Mouse (Mus musculus) lung, postnatal 10 days (tissue): ENCODE results near the gene Ahsa1.
"Not testable (repeated sequence)": the region's sequence is repeated elsewhere in the genome, so short reads cannot be mapped to it uniquely, and the experiment has no call there.

Source experiments
- DNase-seq: peaks from one replicate; pipeline ENCODE4 v3.0.0; 2021

Ahsa1 gene

DNA sequence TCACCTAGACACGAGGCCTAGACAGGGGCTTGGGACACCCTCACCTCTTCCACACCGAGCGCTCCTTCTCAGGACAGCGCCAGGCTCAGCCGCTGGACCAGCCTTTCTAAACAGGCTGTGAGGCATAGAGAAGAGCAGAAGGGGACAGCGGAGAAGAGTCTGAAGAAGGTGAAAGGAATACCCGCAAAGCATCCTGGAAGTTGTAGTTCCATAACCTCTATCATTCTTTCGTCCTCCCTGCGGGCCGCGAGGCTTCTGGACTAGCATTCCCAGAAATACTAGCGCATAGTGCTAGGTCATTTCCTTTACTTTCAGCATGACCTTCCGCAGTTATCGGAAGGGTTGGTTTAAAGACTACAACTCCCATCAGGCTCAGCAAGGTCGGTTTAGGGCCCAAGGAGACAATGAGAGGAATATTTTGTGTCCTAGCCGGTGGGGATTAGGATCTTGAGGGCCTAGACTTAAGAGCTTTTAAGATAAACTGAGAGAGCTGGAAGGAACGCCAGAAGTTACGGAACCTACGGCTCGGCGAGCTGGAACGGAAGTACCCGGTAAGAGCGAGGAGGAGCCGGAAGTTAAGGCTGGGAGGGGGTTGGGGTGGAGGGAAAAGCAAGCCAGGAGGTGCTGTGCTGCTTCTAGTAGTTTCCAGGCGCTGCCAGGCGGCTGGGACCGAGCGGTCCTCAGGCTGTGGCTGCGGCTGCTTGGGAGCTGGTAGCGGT, at the start of gene Ahsa1, which contains the start of gene Vipas39:
Ahsa1 (plus strand) TSS at position 372 of the 719 bp plus-strand sequence.
Vipas39 (minus strand) TSS at position 149 of the 719 bp plus-strand sequence.
- peak; percentile 94 for DNase-seq

DNA sequence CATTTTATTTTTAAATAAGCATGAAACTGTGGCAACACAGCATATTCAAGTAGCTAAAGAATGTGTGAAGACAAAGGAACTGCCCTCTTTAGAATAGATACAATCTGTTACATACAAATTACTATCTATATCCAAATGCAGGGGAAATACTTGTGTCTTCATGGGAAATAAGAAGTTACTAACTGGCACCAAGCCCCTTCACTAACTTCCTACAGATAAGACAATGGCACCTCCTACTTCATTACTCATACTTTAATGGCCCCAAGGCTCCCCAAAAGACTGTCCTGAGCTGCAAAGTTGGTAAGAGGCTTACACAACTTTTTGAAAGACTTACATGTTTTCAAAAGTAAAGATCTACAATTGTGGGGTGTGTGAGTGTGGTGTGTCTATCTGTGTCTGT, 48.7 kb upstream of the Ahsa1 start:
- DNase-seq, result no peak

DNA sequence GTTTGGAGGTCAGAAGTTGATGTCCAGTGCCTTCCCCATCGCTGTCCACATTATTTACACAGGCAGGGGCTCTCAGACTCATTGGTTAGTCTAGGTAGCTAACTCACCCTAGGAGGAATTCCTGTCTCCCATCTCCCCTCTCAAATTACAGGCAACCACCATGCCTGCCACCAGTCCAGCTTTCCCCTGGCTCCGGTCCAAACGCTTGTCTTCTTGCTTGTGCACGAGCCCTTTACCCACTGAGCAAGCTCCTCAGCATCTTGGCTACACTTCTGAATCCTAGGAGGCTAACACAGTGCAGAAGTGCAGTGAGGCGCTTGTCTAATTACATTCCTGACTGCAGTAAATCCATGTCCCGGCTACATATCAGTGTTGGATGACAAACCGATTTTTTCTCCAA, 46.9 kb upstream of the Ahsa1 start:
- DNase-seq, result peak; percentile 17

DNA sequence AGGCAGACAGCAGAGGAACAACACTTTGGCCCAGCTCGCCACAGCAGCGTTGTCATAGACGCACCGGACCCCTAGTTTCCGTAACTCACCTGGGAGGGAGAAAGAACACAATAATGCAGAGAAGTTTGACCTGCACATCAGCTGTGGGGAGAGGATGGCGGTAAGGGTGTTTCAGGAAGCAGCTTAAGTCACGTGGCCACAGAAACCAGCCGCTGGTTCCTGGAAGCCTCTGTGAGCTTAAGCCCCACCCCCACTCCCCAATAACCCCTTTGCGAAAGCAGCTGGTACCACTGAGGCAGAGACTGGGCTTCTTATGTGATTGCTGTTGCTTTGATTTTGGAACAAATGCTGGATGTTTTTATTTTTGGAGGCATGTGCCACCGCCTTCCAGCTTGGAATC, 41.3 kb upstream of the Ahsa1 start:
- DNase-seq, result no peak

DNA sequence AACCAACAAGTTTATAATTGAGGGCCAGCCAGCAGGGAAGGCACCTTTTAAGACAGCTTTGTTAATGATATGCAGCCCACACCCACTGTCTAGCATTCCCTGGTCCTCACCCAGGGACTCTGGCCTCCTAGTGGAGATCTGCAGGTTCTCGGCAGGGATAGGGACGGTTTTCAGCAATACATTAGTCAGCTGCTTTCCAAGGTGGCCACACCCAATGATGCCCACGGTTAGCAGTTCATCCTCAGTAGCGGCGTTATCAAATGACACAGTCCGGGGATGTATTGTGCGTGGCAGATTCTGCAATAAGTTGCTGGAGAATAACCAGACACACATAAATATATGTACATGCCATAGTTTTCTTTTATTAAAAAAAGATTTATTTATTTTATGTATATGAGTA, 39.5 kb upstream of the Ahsa1 start:
- no peak for DNase-seq

DNA sequence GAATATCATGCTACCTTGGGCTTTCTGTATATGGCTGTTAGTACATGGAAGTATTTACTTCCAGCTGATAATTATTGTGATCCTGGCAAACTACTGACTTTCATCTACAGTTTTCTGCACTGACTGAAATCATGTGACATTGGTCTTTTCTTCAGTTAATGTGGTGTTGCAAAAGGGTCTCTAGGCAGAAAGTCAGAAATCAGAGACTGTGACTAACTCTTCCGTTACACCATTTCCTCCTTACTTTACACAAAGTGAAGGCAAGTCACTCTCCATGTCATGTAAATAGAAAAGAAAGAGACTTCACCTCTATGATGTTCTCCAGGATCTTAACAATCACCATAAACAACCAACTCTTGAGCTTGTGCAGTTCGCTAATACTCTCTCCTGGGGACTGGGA, 36.6 kb upstream of the Ahsa1 start:
- DNase-seq, result no peak

DNA sequence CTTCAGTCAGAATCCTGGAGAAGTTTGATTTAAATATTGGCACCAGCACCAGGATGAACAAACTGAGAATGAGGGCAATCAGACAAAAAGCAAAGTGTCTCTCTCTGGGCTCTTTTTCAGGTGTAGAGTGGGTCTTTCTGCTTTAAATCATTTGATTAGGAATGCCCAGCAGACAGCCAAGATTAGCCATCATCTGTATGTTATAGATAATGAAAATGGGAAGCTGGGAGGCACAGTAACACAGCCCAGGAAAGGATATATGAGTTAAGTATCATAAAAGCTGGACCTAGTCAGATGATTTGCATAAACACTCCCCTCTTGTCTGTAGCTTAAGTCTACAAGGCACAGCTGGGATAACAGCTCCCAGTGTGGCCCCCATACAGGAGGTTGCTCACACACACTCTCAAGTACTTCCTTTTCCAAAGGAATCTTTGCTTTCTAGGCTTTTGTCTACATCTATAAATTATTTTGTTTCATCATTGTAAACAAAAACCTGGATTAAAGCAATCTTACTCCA, 35.8 kb upstream of the Ahsa1 start:
- no peak for DNase-seq

DNA sequence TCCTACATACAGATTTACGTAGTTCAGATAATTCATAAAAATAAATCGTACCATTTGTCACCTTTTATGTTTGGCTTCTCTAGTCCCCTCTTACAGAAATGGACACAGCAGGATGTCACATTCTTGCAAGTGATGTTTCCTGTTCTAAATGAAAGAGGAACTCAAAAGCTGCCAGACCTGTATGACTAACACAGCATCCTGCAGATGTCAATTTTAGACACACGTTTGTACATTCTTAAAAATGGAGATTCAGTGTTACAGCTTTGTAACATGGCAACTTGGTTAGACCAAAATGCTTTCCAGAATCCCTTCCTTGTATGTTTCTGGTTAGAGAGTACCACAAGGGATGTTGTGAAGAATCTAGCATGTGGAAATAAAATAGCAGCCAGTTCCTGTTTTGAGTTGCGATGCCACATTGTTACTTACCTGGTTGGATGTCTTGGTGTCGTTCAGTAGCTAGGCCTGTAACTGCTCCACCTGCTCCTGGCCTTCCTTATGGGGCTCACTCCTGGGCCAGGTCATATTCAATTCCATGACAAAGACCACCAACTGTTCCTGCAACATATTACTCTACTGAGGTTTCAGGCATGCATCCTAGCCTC, 29.3 kb upstream of the Ahsa1 start:
- no peak for DNase-seq

DNA sequence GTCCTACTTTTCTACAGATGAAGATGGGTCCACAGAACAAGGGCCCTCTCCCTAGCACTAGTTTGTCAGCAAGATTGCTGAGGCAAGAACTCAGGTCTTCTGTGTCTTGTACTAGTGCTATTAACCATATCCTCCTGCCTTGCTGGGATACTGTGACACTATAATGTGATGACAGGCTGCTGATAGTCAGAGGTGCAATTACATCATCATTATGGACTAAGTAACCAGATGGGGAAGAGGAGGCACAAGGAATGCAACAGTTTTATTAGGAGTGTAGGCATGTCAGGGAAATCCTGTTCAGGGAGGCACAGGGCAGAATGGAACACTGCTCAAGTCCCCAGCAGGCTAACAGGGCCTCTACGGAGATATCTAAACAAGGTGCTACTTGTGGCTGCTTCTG, 27.6 kb upstream of the Ahsa1 start, which contains the start of gene Noxred1:
Noxred1 (minus strand) TSS at position 101 of the 400 bp plus-strand sequence.
- DNase-seq, result no peak

DNA sequence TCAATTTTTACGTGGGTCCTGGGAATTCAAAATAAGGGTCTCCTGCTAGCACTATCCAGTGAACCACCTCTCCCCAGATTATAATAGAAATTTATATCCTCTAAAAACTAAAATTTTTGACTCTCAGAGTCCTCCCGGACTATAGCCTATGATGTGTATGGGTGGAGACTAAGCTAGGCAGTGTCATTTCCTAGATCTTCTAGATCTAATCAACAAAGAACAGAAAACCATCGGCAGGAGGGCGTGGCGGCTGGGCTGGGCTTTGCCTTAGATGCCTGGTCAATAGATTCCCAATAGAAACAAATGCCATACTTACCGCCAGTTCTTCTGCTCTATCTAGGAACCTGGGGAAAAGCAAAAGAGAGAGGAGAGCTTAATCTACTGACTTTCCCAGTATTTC, 16.1 kb upstream of the Ahsa1 start:
- no peak for DNase-seq

DNA sequence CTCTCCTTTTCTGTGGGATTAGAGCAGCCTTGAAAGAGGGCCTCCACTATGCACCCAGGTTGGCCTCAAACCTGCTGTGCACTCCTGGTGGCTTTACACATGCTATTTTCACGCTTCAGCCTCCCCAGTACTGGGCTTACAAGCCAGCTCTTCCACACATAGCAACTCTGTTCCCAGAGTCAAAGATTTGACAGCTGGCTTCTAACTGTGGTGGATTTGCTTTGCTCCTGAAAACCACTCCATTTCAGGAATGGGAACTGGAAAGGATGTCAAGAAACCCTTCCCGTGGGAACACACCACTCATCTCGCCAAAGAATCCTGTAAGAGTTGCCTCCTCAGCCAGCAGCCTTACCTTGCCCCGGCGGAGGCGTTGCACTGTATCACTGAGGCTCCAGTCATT, 12.4 kb upstream of the Ahsa1 start:
- no peak for DNase-seq

DNA sequence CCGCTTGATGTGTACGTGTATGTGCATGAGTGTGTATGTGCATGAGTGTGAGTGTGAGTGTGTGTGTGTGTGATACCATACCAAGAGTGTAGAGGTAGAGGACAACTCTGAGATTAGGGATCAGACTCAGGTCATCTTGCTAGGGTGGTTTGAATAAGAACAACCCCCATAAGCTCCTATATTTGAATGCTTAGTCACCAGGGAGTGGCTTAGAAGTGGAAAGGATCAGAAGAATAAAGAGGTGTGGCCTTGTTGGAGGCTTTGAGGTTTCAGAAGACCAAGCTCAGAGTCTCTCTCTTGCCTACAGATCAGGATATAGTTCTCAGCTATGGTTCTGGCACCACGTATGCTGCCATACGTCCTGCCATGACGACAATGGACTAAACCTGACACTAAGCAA, 9.7 kb upstream of the Ahsa1 start:
- DNase-seq, result no peak

DNA sequence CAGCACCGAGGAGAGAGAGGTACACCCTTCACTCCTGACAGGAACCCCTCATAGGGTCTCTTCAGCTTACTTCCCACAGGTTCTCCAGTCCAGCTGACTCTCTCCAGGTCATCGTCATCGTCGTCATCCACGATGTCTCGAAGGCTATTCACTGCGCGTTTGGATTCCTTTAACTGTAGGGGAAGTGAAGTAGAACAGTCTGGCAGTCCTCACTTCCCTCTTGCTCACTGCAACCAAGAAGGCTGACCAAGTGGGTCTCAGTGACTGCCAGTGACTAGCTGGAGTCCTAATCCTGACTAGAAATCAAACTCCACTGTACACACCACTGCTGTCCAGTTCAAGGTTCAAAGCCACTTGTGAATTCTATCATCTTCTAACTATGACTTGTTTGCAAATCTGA, 5.7 kb upstream of the Ahsa1 start:
- no peak for DNase-seq

DNA sequence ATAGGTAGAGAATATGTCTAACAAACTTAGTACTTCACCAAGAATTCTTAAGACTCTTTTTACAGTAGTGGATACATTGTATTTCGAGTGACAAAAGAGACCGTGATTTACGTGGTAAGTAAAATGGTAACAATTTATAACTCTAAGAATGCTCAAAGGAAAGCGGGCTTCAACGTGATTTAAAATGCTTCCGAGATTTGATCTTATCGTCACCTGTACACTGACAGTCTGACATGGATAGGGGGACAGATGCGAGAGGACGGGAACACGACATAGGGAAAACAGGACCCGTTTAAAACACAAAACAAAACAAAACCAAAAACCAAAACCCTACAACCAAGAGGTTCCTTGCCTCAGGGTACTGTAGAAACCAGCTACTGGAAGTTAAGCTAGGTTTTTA, 835 bp upstream of the Ahsa1 start:
- DNase-seq, result no peak

DNA sequence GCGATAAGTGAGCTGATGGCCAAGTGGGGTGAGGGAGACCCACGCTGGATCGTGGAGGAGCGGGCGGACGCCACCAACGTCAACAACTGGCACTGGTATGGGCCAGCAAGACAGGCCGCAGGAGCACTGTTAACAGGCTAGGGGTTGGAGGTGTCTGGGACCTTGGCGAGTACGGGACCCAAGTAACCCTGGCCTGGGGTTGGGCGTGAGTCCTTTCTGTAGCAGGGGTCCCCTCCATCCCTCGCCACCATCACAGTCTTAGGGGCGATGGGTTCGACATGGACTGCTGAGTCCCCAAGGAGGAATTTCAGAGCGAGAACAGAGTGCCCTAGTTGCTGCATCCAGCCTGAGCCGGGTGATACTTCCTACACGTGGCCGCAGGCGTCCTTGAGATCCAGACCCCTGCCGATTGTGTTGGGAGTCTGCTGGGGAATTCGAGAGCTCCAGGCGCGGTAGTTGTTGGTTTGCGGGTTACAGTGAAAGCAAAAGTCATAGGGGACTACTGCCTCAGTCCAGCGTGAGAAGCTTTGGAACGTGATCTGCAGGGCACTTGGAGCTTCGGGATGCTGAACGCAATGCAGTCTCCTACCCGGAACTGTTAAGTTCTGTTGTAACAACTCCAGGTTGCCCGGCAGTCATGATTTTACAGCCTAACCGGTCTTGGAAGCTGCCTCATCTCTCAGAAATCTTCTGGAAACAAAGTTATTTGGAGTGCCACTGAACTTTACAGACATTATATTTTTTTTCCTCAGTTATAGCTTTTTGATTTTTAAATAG, 736 bp downstream of the Ahsa1 start:
- DNase-seq, result peak; percentile 28

DNA sequence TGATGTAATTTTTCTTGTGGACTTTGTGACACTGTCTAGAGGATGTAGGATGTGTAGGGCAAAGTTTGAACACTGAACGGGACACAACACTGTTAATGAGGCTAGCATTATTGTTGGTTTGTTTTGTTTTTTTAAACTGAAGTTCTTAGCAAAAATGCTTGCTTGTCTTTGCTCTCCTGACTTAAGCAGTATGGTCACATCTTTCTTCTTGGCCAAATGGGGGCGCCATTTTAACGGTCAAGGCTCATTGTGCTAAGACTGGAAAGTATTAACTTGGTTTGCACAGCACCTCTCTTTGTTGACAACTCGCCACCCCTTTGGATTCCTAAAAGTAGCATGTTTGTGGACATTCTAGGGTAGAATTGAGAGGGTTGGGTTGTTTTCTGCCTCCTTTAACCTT, 1.4 kb downstream of the Ahsa1 start:
- DNase-seq, result peak; percentile 53

DNA sequence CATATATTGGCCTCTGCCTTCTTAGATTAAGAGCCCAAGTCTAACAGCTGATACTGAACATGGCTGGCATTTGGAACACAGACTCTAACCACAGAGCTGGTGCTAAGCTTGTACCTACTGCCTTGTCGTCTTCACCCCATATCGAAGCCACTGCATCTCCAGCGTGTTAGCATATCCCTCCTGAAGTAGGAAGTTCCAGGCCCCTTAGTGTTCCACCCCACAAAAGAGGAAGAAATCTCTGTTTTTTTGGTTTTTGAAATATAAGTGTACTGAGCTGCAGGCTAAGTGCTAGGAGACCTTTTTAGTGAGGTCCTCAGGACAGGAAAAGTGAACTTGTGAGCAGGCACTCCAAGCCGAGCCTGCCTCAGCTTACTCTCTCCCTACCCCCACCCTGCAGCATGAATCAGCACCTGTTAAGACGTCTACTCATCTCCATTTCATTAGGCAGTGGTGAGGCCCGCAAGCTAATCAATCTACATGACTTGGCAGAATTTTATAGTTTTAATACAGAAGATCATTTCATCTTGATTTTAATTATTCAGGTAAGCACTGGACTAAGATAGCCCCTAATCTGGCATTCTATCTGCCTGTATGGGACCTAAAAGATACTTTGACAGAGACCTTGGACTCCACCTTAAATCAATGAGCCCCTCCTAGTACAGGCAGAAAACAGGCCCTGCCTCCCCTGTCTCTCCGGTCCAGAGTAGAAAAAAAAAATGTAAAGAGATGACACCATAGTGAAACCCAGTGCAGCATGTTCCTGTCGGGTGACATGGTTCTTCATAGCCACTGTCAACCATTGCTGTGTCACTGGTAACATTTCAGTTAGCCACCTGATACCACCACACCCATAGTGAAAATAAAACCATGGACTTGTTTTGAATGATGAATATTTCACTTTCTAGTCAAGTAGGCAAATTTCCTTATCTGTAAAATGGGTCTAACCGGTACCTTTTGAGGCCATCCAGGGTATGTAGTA, 8.9 kb downstream of the Ahsa1 start:
- DNase-seq, result no peak

DNA sequence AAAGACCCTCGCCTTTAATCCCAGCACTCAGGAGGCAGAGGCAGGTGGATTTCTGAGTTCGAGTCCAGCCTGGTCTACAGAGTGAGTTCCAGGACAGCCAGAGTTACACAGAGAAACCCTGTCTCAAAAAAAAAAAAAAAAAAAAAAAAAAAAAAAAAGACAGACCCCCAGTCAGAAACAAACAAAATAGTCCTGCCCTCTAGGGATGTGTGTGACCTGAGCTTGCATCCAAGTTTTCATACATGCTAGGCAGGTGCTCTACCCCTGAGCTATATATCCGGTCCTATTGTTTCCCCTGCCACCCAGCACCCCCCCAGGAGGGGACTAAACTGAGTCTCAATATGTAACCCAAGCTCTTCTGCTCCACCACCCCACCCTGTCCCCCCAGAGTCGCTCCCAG, 11.0 kb downstream of the Ahsa1 start:
- DNase-seq, result not testable (repeated sequence)

DNA sequence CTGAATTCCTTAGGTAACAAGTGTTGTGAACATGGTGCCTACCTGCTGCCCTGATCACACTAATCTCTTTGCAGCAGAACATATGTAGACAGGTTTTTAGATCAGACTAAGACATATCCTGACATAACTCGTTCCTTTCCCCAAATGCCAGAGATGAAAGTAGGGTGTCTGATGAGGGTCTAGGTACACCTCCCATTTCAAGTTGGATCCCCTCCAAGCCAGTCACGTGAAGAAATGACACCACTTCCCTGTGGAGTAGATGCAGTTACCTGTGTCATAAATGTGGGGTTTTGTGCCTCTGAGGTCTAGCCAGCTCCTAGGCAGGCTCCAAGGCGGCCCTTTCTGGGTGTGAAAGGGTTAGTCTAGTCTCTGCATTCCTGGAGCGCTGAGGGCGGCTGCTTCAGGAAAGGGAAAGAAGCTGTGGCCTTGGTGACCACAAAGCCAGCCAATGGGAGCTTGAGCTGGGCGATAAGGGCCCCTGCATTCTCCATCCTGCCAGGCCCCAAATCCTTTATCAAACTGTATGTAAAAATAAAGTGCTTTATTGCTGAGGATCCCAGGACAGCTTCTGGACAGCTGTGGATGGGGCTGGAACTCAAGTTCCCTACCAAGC, 11.9 kb downstream of the Ahsa1 start:
- DNase-seq, result peak; percentile 11

DNA sequence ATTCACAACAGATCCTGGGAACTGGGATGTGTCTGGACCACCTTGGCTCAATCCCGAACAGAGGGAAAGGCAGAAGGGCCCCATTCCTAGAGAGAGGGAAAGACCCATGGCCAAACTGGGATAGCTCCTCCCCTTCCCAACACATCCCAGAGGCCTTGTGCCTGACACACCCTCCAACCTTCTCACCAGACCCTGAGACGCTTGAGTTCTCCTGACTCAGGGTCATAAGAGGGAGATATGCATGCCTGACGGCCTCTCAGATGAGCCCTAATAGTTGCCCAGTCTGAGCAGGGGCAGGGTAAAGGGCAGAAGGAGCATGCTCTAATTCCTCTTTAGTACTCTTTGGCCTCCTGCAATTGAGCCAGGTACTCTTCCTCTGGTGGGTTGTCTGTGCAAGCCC, 13.1 kb downstream of the Ahsa1 start:
- DNase-seq, result no peak

DNA sequence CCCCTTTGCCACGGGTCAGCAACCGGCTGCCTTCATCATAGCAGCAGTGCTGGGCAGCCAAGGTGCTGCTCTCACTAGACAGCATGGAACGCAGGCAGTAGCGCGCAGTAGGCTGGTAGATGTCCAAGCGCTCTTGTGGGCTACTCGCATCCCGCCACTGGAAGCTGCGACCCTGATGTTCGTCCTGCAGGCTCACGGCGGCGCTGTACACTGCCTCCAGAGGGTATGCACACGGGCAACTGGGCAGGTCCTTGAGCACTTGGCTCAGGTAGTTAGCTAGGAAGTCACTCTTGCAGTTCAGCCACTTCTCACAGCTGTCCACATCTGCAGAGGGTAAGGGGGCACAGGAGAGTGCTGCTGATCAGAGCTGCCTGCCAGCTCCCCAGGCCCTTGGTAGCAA, 13.6 kb downstream of the Ahsa1 start:
- DNase-seq, result peak; percentile 34

DNA sequence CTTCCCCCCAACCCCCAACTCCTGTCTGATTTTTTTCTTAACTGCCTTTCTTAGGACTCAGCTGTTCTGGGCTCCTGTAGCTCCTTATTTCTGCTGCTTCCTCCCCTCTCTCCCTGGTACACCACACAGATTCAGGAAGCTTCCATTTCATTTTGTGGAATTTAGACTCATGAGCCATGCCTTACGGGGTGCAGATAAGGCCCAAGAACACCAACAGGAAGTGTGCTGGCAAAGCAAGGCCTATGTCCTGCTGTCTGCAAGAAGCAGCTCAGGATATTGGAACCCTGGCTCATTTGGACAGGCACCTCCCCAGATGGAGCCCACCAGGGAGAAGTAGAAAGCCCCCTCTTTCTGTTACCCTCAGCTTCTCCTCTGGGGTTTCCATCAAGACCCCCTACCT, 15.5 kb downstream of the Ahsa1 start:
- DNase-seq, result no peak
